Mouse (Mus musculus): ENCODE measurements around the gene Slc45a2.
"Not testable (repeated sequence)": the region's sequence is repeated elsewhere in the genome, so short reads cannot be mapped to it uniquely, and the experiment has no call there.

The Slc45a2 gene

GRCm38 (mm10) chr15:11000421-11000820 is at the start of gene Slc45a2:
Gene Slc45a2, plus strand, starts transcription at chr15:11000721.
- in situ Hi-C loops (cut with MseI, MboI): no loop called here

DNA sequence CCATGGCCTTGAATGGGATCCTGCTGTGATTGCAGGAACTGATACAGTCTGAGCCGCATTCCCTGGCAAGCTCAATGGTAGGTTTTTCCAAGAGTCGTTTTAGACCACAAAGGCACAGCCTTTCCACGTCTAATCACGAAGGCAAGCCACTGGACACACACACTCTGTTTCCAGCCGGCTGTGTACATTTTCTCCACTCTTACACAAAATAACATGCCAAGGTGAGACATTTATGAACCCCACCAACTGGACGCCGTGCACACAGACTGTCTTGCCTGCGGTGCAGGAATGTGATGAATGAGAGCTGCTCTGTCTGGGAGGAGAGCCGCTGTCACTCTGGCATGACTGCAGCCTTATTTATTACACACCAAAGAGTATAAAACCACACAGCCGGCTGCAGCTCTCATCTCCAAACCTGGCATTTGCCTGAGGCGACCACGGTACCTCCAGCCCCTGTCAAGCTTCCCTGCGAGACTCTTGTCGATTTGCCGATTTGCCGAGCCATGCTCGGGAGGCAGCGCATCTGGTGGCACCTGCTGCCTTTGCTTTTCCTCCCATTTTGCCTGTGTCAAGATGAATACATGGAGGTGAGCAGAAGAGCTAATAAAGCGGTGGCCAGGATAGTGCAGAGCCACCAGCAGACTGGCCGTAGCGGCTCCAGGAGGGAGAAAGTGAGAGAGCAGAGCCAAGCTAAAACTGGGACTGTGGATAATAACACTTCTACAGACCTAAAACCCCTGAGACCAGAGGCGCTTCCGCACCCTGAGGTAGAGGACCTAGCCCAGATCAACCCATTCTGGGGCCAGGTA is 48.4 kb upstream of the Slc45a2 start, which contains the start of gene C1qtnf3:
C1qtnf3 (plus strand) TSS at position 382 of the 809 bp plus-strand sequence.
- in situ Hi-C loops (cut with MseI, MboI): no loop called here

- in situ Hi-C loops (cut with MseI, MboI): no loop called here
Observed at GRCm38 (mm10) chr15:10952760-10953305, 47.7 kb upstream of the Slc45a2 start.

- in situ Hi-C loops (cut with MseI, MboI): no loop called here
Observed at GRCm38 (mm10) chr15:10953465-10953864, 47.1 kb upstream of the Slc45a2 start.

GRCm38 (mm10) chr15:10954381-10955016 is 46.0 kb upstream of the Slc45a2 start:
- in situ Hi-C loops (cut with MseI, MboI): no loop called here

- in situ Hi-C loops (cut with MseI, MboI): no loop called here
Observed at GRCm38 (mm10) chr15:10955156-10955555, 45.4 kb upstream of the Slc45a2 start.

DNA sequence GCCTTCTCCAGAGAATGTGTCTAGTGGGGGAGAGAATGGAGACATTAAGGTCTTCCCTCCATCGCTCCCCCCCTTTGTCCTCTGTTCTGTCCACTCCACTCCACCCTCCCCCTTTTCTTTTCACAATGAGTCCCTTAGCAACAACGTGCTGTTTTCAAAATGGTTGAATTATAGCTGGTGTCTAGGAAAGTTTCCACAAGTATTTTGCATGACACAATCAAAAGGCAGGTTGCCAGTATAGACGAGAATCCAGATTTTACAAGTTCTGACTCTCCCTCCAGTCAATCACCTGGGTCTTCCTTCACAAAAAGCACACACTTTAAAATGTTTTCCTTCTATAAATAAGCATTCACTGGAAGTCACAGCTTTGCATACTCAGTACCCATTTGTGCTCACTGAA is 43.8 kb upstream of the Slc45a2 start:
- in situ Hi-C loops (cut with MseI, MboI): no loop called here

DNA sequence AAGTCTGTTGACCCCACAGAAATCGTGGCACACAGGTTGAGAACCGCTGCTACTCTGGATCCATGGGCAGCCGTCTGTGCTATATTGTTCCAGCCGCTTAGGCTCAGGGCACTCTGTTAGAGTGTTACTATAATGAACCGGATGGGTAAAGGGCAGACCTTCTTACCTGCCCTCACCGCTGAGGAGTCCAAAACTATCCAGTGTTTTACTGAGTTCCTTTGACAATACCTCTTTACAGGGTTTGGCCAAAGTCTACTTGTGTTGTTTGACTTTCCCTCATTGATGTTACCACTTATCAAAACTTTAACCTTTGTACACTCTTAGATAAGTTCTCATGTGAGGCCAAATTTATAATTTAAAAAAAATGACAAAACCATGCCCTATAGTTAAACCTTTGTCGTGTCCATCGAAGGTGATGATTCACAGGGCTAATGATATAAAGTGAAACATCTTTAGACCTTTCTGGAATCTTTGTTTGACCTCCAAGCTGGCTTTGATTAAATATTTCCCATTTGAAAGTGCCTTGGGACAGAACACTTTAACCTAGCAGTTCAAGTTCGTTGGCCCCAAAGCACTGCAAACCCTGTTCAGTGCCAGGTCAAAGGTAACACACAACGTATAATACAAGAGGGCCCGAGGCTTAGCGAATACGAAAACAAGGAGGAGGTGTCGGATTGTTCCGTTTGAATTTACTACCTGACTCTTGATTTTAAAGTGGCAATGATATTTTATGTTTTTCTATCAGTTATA is 41.1 kb upstream of the Slc45a2 start:
- in situ Hi-C loops (cut with MseI, MboI): no loop called here

DNA sequence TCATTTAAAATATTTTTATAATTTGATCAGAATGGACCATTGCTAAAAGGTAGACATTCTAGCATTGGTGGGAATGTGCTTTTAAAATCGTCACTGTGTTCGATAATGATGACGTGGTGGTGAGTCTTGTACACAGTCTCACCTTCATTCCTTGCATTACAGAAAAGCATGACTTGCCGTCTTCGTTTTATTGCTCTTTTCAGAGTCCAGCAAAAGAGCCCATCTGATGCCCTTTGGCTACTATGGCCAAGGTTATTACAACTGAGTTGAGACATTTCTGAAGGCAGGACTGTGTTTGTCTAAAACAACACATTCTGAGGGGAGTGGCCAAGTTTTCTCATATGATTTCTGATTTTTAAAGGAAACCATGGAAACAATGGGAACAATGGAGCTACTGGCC is 40.3 kb upstream of the Slc45a2 start:
- in situ Hi-C loops (cut with MseI, MboI): no loop called here

- in situ Hi-C loops (cut with MseI, MboI): no loop called here
Observed at GRCm38 (mm10) chr15:10962601-10963000, 37.9 kb upstream of the Slc45a2 start.

GRCm38 (mm10) chr15:10969439-10969838 is 31.1 kb upstream of the Slc45a2 start:
- in situ Hi-C loops (cut with MseI, MboI): no loop called here

- in situ Hi-C loops (cut with MseI, MboI): no loop called here
Observed at GRCm38 (mm10) chr15:10970777-10971176, 29.7 kb upstream of the Slc45a2 start.

GRCm38 (mm10) chr15:10977151-10977550 is 23.4 kb upstream of the Slc45a2 start:
- in situ Hi-C loops (cut with MseI, MboI): no loop called here

DNA sequence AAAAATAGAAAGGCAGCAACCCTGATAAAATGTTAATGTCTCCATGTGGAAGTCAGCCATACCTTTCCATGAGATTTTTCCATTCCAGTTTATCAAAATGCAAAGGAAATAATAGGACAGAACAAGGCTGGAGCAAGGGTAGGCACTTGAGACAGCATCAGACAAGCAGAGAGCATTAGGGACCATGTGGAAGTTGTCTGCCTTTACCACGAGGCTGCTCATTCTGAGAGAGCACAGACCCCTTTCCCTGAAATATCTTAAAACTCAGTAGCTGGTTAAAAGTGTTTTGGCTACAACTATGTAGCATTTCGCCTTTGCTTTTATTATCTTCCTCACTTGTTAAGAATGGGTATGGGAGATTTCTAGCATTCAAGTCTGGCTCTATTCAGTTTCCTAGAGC is 19.8 kb upstream of the Slc45a2 start:
- in situ Hi-C loops (cut with MseI, MboI): no loop called here

DNA sequence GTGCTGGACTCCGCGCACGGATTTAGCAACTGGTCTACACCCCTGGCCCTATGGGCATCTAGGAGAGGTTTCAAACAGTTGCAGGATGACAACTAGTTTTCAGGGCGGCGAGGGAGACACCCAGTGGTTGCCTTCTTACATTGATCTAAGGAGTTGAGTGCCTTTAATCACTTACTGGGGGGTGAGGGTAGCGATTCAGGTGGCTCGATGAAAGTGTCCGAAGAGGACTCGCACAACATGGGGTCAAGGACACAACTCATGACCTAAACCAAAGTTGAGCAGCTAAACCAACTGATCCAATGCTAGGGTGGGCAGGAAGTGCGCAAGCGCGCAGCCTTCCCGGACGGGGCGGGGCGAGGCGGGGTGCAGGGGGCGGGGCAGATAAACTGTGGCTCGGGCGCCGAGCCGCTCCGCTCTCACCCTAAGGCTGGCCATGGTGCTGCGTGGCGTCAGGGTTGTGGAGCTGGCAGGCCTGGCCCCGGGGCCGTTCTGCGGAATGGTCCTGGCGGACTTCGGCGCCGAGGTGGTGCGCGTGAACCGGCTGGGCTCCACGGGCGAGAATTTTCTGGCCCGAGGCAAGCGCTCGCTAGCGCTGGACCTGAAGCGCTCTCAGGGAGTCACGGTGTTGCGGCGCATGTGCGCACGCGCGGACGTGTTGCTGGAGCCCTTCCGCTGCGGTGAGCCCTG is 19.0 kb upstream of the Slc45a2 start, which contains the start of gene Amacr:
Amacr (plus strand) TSS at position 380 of the 687 bp plus-strand sequence.
- in situ Hi-C loops (cut with MseI, MboI): no loop called here

DNA sequence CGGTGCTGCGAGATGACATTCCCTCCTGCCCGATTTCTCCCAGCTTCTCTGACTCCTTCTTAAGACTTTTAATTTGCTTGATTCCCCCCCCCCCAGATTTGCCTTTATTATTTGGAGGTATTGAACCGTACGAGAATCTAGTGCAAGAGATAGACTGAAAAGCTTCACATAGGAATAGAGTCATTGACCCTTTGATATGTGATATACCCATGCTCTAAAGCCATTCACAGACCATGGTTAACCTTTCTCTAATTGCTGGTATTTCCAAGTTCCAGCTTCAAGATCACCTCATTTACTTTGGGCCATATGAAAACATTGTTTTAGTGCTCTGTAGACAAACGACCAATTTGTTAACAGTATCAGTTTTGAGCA is 18.5 kb upstream of the Slc45a2 start:
- in situ Hi-C loops (cut with MseI, MboI): no loop called here

- in situ Hi-C loops (cut with MseI, MboI): no loop called here
Observed at GRCm38 (mm10) chr15:10985756-10986155, 14.8 kb upstream of the Slc45a2 start.

DNA sequence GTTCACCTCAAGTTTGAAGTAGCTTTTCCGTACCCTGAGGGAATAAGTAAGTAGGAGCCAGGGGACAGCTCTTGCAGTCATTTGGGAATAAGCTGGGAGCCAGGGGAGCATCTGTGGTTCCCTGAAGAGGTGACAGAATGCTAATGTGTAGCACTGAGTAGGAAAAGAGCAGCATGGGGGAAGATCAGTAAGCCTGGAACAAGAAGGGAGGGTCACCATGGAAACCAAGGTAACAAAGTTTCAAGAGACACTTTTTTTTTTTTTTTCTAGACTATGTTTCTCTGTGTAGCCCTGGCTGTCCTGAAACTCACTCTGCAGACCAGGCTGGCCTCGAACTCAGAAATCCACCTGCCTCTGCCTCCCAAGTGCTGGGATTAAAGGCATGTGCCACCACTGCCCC is 14.0 kb upstream of the Slc45a2 start:
- in situ Hi-C loops (cut with MseI, MboI): not testable (repeated sequence)

GRCm38 (mm10) chr15:10990411-10990810 is 10.1 kb upstream of the Slc45a2 start:
- in situ Hi-C loops (cut with MseI, MboI): no loop called here

DNA sequence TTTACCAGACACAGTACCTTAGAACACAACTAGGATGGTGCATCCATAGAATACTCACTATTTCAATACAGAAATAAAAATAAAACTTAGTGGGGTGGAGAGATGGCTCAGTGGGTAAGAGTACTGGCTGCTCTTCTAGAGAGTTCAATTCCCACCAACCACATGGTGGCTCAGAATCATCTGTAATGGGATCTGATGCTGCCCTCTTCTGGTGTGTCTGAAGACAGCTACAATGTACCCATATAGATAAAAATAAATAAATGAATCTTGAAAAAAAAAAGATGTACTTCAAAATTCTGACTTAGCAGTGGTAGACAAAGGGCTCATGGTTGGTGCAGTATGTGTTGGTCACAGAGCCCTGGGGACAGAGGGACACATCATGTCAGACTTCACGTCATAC is 9.0 kb upstream of the Slc45a2 start:
- in situ Hi-C loops (cut with MseI, MboI): no loop called here

GRCm38 (mm10) chr15:10999832-11000231 is 689 bp upstream of the Slc45a2 start:
- in situ Hi-C loops (cut with MseI, MboI): no loop called here
